In the genomic region with DNA sequence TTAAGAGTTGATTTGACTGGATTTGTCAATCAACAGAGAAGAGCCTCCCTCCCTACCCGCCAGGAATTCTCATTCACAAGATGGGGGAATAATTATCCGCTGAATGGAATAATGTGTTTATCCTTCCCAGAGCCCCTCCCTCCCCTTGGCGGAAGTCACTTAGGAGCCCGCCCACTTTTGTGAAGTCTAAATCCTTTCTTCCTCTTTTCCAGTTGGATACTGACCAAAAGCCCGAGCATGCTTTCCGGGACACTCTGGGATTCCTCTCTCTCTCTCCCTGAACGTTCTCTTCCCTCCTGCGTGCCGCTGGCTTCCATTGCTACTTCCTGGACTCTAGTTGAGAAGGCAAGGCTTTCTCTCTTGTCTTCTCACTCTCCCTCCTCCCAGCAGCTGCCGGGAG, we compare ENCODE assay signal across 13 mouse cellular contexts.
A peak's percentile ranks its signal among the peaks of the same experiment; 100 is the strongest.
DNase-seq lines count a peak whose midpoint lies in the region.
"Had no signal": no experiment of that assay in that cellular context is flagged by ENCODE, and none has a peak within 500 bp of the region (broad histone marks: within the 10 kb centered on the region; RNA-seq: fewer than 3 reads in every experiment).

No protein-coding gene starts in this region.

- peak; percentile 23 to 27 for DNase-seq in cerebellum, postnatal 10 days
- no peak for DNase-seq in cerebellum, adult 11-12 months
- DNase-seq in kidney, postnatal 36 days = peak; percentile 21 to 32
- no peak for DNase-seq in kidney, adult 18-20 months
- peak; percentile 11 for DNase-seq in gastrocnemius, postnatal 25 days
- peak; percentile 17 to 31 for DNase-seq in lung, postnatal 4 days
- DNase-seq in frontal cortex, postnatal 25 days (ENCODE audit: low spot score in 2 of 2) = no peak
- DNase-seq in spleen, adult 18-20 months = no peak
- DNase-seq: B cell, adult 2 months; cerebellum, adult 9-11 months; forebrain, postnatal 0 days; right cerebral cortex, adult 18-20 months; thymus, postnatal 4 days had no signal

Comparison
In these comparisons a context has a peak if more than half of its experiments do, and no peak if none do; other contexts are left out.
1. DNase-seq: peak in cerebellum, postnatal 10 days (2 of 2), kidney, postnatal 36 days (2 of 2), gastrocnemius, postnatal 25 days (single experiment) and lung, postnatal 4 days (2 of 2); none in cerebellum, adult 11-12 months (single experiment), kidney, adult 18-20 months (single experiment), frontal cortex, postnatal 25 days (0 of 2) and spleen, adult 18-20 months (0 of 2).